Mouse (Mus musculus) heart, postnatal 4 days (tissue): Measurements from ENCODE around the gene Hspa4. TPM values are rescaled to one million over a fixed set of nuclear protein-coding genes. Genes with fewer than 3 reads are reported as not detected.

Experiments used
- DNase-seq: peaks from one replicate; pipeline ENCODE4 v3.0.0; 2021
- total RNA-seq, 2 experiments: library from RNA; stranded (reverse); gene quantifications; 2 replicates each; pipeline ENCODE4 v1.2.3; 2021

The Hspa4 gene
- total RNA-seq, 2 experiments from 2014 or later: 132 to 136 TPM

- DNase-seq: no peak
Measured at GRCm38 (mm10) chr11:53252186-53253119, 47.8 kb downstream of the Hspa4 start.

DNA sequence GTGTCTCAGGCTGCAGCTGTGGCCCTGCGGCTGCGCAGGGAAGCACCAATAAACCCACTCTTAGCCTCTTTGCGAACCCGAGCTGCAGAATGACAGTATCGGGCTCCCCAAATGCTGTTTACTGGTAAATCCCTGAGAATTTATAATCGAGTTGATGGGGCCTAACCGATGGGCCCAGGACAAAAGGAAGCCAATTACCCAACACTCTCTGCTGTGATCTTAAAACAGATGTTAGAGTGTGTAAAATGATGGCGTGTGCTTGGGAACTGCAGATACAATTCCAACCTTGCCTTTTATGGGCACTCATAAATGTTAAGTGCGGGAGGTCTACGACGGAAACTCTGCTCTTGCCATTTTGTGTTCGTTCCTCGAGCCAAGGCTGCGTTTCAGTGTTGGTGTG lies 49.5 kb downstream of the Hspa4 start:
- no peak for DNase-seq

GRCm38 (mm10) chr11:53249686-53250085 lies 50.6 kb downstream of the Hspa4 start:
- no peak for DNase-seq

DNA sequence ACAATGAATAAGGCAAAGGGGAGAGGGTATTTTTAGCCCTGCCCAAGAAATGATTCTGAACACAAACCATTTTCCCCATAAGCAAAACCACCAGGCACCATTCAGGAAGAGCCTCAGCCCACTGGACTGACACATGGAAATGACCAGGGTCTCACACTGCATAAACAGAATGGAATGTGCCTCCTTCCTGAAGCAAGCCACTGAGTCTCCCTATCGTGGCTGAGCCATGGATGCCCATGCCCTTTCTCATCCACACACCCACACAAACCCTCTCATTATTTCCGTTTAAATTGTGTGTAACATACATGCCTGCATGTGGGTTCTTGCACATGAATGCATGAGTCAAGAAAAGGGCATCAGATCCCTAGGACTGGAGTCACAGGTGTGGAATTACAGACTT lies 54.7 kb downstream of the Hspa4 start:
- DNase-seq: no peak

DNA sequence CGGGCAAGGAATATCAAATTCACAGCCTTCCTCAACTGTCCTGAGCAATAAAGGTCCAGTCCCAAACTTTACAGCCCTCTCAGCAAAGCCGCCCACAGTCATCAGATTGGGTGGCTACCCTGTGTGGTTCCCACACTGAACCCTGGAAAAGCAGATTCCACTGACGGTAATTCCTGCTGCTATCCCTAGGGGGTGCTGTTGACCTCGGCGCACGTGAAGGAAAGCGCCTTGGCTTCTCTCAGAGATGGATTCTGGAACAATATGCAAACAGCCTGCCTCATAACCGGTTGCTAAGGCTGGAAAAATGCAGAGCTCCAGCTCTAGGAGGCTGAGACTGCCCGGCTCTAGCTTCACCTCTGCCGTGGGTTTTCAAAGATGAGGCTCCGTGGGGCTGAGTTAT lies 57.1 kb downstream of the Hspa4 start:
- DNase-seq: peak; percentile 56

DNA sequence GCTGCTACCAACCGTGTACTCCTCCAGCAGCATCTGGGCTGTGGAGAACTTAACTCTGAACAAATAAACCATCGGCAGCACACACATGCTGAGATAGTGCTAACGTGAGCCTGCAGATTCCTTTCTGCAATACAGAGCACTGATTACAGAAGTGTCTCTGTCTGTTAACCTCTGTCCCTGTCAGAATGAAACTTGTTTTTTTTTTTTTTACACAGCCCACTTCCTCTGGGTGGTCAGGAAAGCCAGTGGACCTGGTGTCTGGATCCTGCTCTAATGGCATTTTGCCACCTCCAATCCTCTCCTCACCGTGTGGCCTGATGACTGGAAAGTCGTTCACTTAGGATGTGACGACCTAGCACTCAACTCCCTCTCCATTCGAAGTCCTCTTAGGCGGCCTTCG lies 66.7 kb downstream of the Hspa4 start:
- DNase-seq: no peak

DNA sequence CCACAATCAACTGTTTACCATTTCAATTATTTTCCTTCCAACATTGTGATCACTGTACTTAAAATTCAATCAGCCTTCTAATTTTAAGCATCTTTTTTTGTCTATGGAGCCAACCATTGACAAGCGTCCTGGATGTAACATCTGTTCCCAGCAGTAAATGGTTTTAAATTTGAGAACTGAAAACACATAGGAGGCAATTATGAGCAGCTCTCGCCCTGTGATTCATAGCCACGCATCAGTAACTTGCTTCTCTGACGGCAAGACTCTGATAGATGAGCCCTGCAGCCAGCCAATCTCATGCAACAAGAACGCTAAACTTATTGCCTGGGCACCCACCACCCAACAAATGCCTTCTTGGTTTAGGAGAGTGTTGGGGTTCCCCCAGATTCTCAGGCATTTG lies 68.4 kb downstream of the Hspa4 start:
- DNase-seq: no peak

DNA sequence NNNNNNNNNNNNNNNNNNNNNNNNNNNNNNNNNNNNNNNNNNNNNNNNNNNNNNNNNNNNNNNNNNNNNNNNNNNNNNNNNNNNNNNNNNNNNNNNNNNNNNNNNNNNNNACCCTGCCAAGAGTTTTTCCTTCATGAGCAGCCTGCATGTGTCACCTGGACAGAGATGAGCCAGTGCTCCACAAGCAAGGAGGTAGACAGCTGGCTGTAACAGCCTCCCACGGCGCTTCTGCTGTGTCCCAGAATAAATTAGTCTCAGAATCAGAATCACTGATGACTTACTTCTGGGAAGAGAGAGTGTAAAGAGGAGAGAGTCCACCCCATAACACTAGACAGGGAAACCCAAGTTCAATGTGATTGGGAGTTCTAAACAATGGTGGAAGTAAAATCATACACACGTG lies 71.2 kb downstream of the Hspa4 start:
- no peak for DNase-seq

DNA sequence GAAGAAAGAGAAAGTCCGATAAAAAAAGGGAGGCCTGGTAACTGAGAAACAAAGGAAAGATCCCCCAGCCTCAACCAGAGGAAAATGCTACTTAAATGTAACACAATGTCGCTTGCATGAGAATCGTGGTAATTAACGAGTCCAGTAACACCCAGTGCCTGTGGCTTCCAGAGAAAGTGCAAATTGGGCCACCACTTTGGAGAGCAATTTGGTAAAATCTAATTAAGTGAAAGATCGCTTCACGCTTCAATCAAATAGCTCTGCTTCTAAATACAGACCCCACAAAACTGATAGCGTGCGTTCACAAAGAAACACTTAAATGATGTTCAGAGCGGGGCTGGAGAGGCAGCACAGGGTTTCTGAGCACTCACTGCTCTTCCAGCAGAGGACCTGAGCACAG lies 89.4 kb downstream of the Hspa4 start:
- no peak for DNase-seq

Other genes with a start within 250 kb of the Hspa4 start
- gene Zcchc10, start 24.2 kb upstream of the Hspa4 start, total RNA-seq: 10 to 100 TPM in 1 of 2 experiments, 1 to 10 TPM in 1; 9.3 to 12.0 TPM
- 100 to 1,000 TPM; 141 to 157 TPM for gene Aff4, start 50.4 kb upstream of the Hspa4 start, total RNA-seq
- not detected for gene Leap2, start 122.7 kb upstream of the Hspa4 start, total RNA-seq
- 1,000 to 10,000 TPM; 1,656 to 1,792 TPM for gene Uqcrq, start 130.4 kb upstream of the Hspa4 start, total RNA-seq
- gene Gdf9, start 130.6 kb upstream of the Hspa4 start, total RNA-seq: under 1 TPM in 1 of 2 experiments, not detected in 1; 0.25 TPM
- gene Gm10447, start 156.7 kb upstream of the Hspa4 start, total RNA-seq: not detected
- 1 to 10 TPM in 1 of 2 experiments, under 1 TPM in 1; 0.93 to 1.1 TPM for gene Shroom1, start 156.7 kb upstream of the Hspa4 start, total RNA-seq
- not detected for gene Gm9837, start 170.0 kb upstream of the Hspa4 start, total RNA-seq
- not detected for gene Gm9945, start 179.7 kb upstream of the Hspa4 start, total RNA-seq
- gene Sowaha, start 179.8 kb upstream of the Hspa4 start, total RNA-seq: under 1 TPM; 0.07 to 0.27 TPM
- 10 to 100 TPM; 62.9 to 65.0 TPM for gene Sept8, start 218.8 kb upstream of the Hspa4 start, total RNA-seq